Mouse (Mus musculus) MEL (cell line): ENCODE measurements at regions not wholly inside any gene's neighbourhood (a gene's known extent, or its start where the extent isn't known, plus 50 kb on each side); places are given as distances from the start of the nearest gene placed in this dataset.

ENCODE experiments used
- DNase-seq: peaks from one replicate; pipeline ENCODE4 v3.0.0; 2011; ENCODE audit warnings: low read depth, low spot score
- H3K27ac ChIP-seq: 2 replicates; pipeline ENCODE4 v1.5.1; 2012; ENCODE audit warnings: low read depth, mild to moderate bottlenecking, control low read depth, low read length, moderate library complexity; ENCODE audit not compliant: control insufficient read depth
- H3K27me3 ChIP-seq, 2 experiments: fragments of 150-350 bp in 1 of 2; sonication (generic) in 1 of 2; 2 replicates each; pipeline ENCODE4 v1.6.1; 2012; ENCODE audit warnings: low read length in 2 of 2, mild to moderate bottlenecking in 2 of 2, improper control_type of control experiment in 1 of 2, moderate library complexity in 1 of 2; ENCODE audit not compliant: insufficient read depth in 2 of 2, control insufficient read depth in 1 of 2
- H3K36me3 ChIP-seq, 2 experiments: 2 replicates each; pipeline ENCODE4 v1.6.1; 2012 to 2014; ENCODE audit warnings: low read length in 2 of 2, improper control_type of control experiment in 1 of 2, inconsistent platforms in 1 of 2, mild to moderate bottlenecking in 1 of 2; ENCODE audit not compliant: insufficient read depth in 2 of 2, control insufficient read depth in 1 of 2
- H3K4me1 ChIP-seq, 2 experiments: fragments of 150-350 bp in 1 of 2; sonication (generic) in 1 of 2; 2 replicates each; pipeline ENCODE4 v1.6.1; 2012; ENCODE audit warnings: low read length in 2 of 2, improper control_type of control experiment in 1 of 2, mild to moderate bottlenecking in 1 of 2; ENCODE audit not compliant: insufficient read depth in 2 of 2, control insufficient read depth in 1 of 2
- H3K4me3 ChIP-seq, 2 experiments: fragments of 150-350 bp in 1 of 2; sonication (generic) in 1 of 2; 2 replicates each; pipeline ENCODE4 v1.5.1; 2012; ENCODE audit warnings: low read depth in 2 of 2, low read length in 2 of 2, mild to moderate bottlenecking in 2 of 2, moderate library complexity in 2 of 2, control low read depth in 1 of 2, improper control_type of control experiment in 1 of 2; ENCODE audit not compliant: control insufficient read depth in 1 of 2, insufficient read depth in 1 of 2
- H3K79me2 ChIP-seq: 2 replicates; pipeline ENCODE4 v1.6.1; 2012; ENCODE audit warnings: mild to moderate bottlenecking, low read length, moderate library complexity; ENCODE audit not compliant: control insufficient read depth, poor library complexity, insufficient read depth
- H3K9ac ChIP-seq: 2 replicates; pipeline ENCODE4 v1.6.1; 2012; ENCODE audit warnings: low read depth, mild to moderate bottlenecking, control low read depth, low read length, moderate library complexity; ENCODE audit not compliant: control insufficient read depth, poor library complexity, severe bottlenecking
- H3K9me3 ChIP-seq: fragments of 150-350 bp; sonication (generic); replicated peaks from 2 replicates; pipeline ENCODE4 v1.6.1; 2012; ENCODE audit warnings: mild to moderate bottlenecking, low read length, improper control_type of control experiment, moderate library complexity; ENCODE audit not compliant: insufficient read depth
- BHLHE40 ChIP-seq: IDR thresholded peaks from 2 replicates; pipeline ENCODE4 v1.6.1; 2012; ENCODE audit warnings: low read depth, mild to moderate bottlenecking, inconsistent platforms, low read length, improper control_type of control experiment, borderline replicate concordance
- CHD2 ChIP-seq: IDR thresholded peaks from 2 replicates; pipeline ENCODE4 v1.6.1; 2011; ENCODE audit warnings: low read length, improper control_type of control experiment
- CTCF ChIP-seq, 3 experiments: IDR thresholded peaks in 2 of 3; conservative IDR thresholded peaks in 1 of 3; 2 replicates each; pipeline ENCODE4 v1.5.1; 2011 to 2012; ENCODE audit warnings: low read length in 3 of 3, low read depth in 2 of 3, mild to moderate bottlenecking in 2 of 3, improper control_type of control experiment in 1 of 3, inconsistent platforms in 1 of 3, mixed read lengths in 1 of 3, moderate library complexity in 1 of 3; ENCODE audit not compliant: control insufficient read depth in 1 of 3, insufficient read depth in 1 of 3, poor library complexity in 1 of 3, severe bottlenecking in 1 of 3
- EP300 ChIP-seq, 2 experiments: IDR thresholded peaks; 2 replicates each; pipeline ENCODE4 v1.6.1; 2011; ENCODE audit warnings: improper control_type of control experiment in 2 of 2, low read length in 2 of 2, low read depth in 1 of 2, mild to moderate bottlenecking in 1 of 2
- GABPA ChIP-seq: IDR thresholded peaks from 2 replicates; pipeline ENCODE4 v1.6.1; 2012; ENCODE audit warnings: low read depth, mild to moderate bottlenecking, inconsistent platforms, low read length, improper control_type of control experiment, moderate library complexity
- HCFC1 ChIP-seq: IDR thresholded peaks from 2 replicates; pipeline ENCODE4 v1.6.1; 2012; ENCODE audit warnings: low read depth, mild to moderate bottlenecking, inconsistent platforms, low read length, improper control_type of control experiment, moderate library complexity
- KAT2A ChIP-seq: conservative IDR thresholded peaks from 2 replicates; pipeline ENCODE4 v1.6.1; 2012; ENCODE audit warnings: low read depth, low read length, improper control_type of control experiment, inconsistent platforms
- MAFK ChIP-seq: IDR thresholded peaks from 2 replicates; pipeline ENCODE4 v1.6.1; 2011; ENCODE audit warnings: low read depth, mild to moderate bottlenecking, low read length, improper control_type of control experiment, borderline replicate concordance
- MEF2A ChIP-seq: IDR thresholded peaks from 2 replicates; pipeline ENCODE4 v1.6.1; 2014; ENCODE audit warnings: low read depth, mild to moderate bottlenecking, inconsistent platforms, low read length, improper control_type of control experiment; ENCODE audit not compliant: poor library complexity, insufficient replicate concordance, severe bottlenecking; ENCODE audit errors: extremely low read depth
- MXI1 ChIP-seq: IDR thresholded peaks from 2 replicates; pipeline ENCODE4 v1.6.1; 2011; ENCODE audit warnings: mild to moderate bottlenecking, low read depth, low read length, improper control_type of control experiment
- MYB ChIP-seq: IDR thresholded peaks from 2 replicates; pipeline ENCODE4 v1.6.1; 2011; ENCODE audit warnings: mild to moderate bottlenecking, low read depth, low read length, improper control_type of control experiment
- MYC ChIP-seq: IDR thresholded peaks from 2 replicates; pipeline ENCODE4 v1.6.1; 2011; ENCODE audit warnings: low read depth, mild to moderate bottlenecking, low read length, improper control_type of control experiment, moderate library complexity
- NRF1 ChIP-seq: IDR thresholded peaks from 2 replicates; pipeline ENCODE4 v1.6.1; 2014; ENCODE audit warnings: low read depth, mild to moderate bottlenecking, inconsistent platforms, low read length, improper control_type of control experiment, moderate library complexity; ENCODE audit not compliant: poor library complexity, insufficient read depth, severe bottlenecking
- POLR2A ChIP-seq, 2 experiments: IDR thresholded peaks; 2 replicates each; pipeline ENCODE4 v1.6.1; 2011 to 2012; ENCODE audit warnings: low read length in 2 of 2, mild to moderate bottlenecking in 2 of 2, control low read depth in 1 of 2, improper control_type of control experiment in 1 of 2, low read depth in 1 of 2, moderate library complexity in 1 of 2; ENCODE audit not compliant: control insufficient read depth in 1 of 2, insufficient read depth in 1 of 2, poor library complexity in 1 of 2
- POLR2AphosphoS5 ChIP-seq: IDR thresholded peaks from 2 replicates; pipeline ENCODE4 v1.6.1; 2012; ENCODE audit warnings: low read depth, borderline replicate concordance, mild to moderate bottlenecking, inconsistent platforms, low read length, moderate library complexity, mixed read lengths
- RCOR1 ChIP-seq: IDR thresholded peaks from 2 replicates; pipeline ENCODE4 v1.6.1; 2012; ENCODE audit warnings: low read depth, mild to moderate bottlenecking, inconsistent platforms, low read length, improper control_type of control experiment
- TAL1 ChIP-seq: IDR thresholded peaks from 2 replicates; pipeline ENCODE4 v1.6.1; 2012; ENCODE audit warnings: mild to moderate bottlenecking, inconsistent platforms, low read length, moderate library complexity, mixed read lengths
- TBP ChIP-seq: IDR thresholded peaks from 2 replicates; pipeline ENCODE4 v1.8.0; 2011; ENCODE audit warnings: low read depth, low read length, improper control_type of control experiment
- TCF12 ChIP-seq: IDR thresholded peaks from 2 replicates; pipeline ENCODE4 v1.6.1; 2014; ENCODE audit warnings: low read depth, mild to moderate bottlenecking, inconsistent platforms, low read length, improper control_type of control experiment, moderate library complexity
- USF1 ChIP-seq: IDR thresholded peaks from 2 replicates; pipeline ENCODE4 v1.6.1; 2014; ENCODE audit warnings: low read depth, mild to moderate bottlenecking, inconsistent platforms, low read length, improper control_type of control experiment, moderate library complexity
- USF2 ChIP-seq, 2 experiments: IDR thresholded peaks; 2 replicates each; pipeline ENCODE4 v1.6.1; 2011 to 2012; ENCODE audit warnings: improper control_type of control experiment in 2 of 2, low read length in 2 of 2, borderline replicate concordance in 1 of 2, inconsistent platforms in 1 of 2, low read depth in 1 of 2, mild to moderate bottlenecking in 1 of 2; ENCODE audit not compliant: insufficient read depth in 1 of 2
- ZKSCAN1 ChIP-seq: IDR thresholded peaks from 2 replicates; pipeline ENCODE4 v1.6.1; 2012; ENCODE audit warnings: low read depth, mild to moderate bottlenecking, inconsistent platforms, low read length, improper control_type of control experiment, moderate library complexity
- ZMIZ1 ChIP-seq: IDR thresholded peaks from 2 replicates; pipeline ENCODE4 v1.6.1; 2012; ENCODE audit warnings: low read depth, mild to moderate bottlenecking, inconsistent platforms, low read length, improper control_type of control experiment, moderate library complexity

DNA sequence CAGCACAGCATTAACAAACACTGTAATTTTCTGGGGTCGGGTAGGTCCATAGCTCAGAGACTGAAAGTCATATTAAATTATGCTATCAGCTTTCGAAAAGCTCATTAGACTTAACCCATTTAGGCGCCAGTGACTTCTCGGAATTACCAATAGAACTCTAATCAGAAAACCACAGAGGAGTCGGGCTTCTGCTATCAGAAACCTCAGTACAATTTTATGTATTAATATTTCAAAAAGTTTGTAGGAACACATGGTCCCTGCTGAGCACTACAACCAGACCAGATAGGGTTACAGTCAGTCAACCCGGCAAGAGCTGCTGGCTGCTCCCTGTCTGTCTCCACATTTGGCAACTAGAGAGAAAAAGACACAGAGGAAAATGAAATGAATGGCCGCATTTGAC lies 647.3 kb upstream of the Pabpc4l start:
- H3K4me3 ChIP-seq = peak overlapping the region in 1 of 2 experiments; percentile 38; a peak in 2 of 4 replicates
- no peaks in the 10 kb centered on the region for H3K27me3 ChIP-seq
- no peaks in the 10 kb centered on the region; a peak in 1 of 4 replicates for H3K4me1 ChIP-seq
- no peaks in the 10 kb centered on the region for H3K79me2 ChIP-seq
- peak; percentile 19 for DNase-seq
- peaks cover 0 to 2% of the 10 kb centered on the region in 2 experiments; a peak in 1 of 4 replicates for H3K36me3 ChIP-seq
- H3K27ac ChIP-seq = no peak overlapping the region
- H3K9me3 ChIP-seq = no peaks in the 10 kb centered on the region
- no peak overlapping the region; the same call in 1 of the 2 replicates for H3K9ac ChIP-seq
- TF ChIP-seq EP300 (IDR thresholded peaks at IDR 0.05; ENCODE audit: low read depth in 1 of 2, low read length in 2 of 2) (peak in 1 of 2 experiments; percentile 31; a peak in 1 of 4 replicates), CTCF (IDR thresholded peaks at IDR 0.05 in 2 of 3, conservative IDR thresholded peaks at IDR 0.05 in 1 of 3; ENCODE audit: control insufficient read depth in 1 of 3, insufficient read depth in 1 of 3, low read depth in 2 of 3, low read length in 3 of 3, poor library complexity in 1 of 3, severe bottlenecking in 1 of 3) (no peak), RCOR1 (0 out of 2 replicates have a peak, but pooled peaks have one; percentile 54)

DNA sequence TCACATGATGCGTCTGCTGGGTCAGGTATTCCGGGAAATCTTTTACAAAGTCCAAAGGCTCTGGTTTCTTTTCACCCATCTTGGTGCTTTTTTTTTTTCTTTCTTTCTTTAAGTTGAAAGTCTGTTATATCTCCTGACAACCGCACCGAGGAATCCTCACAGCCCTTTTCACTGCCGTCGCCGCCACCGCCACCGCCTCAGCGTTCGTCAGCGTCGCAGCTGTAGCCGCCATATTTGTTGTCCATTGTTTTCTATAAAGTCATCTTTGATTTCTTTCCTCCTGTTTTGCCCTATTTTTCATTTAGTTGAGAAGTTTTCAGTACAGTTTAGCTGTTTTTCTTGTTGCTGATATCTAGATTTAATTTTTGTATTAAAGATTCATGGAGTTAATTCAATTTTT lies 603.5 kb upstream of the Pabpc4l start:
- no peak overlapping the region for H3K27ac ChIP-seq
- no peaks in the 10 kb centered on the region for H3K79me2 ChIP-seq
- H3K36me3 ChIP-seq = no peaks in the 10 kb centered on the region
- TF ChIP-seq EP300 (IDR thresholded peaks at IDR 0.05; ENCODE audit: low read depth in 1 of 2, low read length in 2 of 2) (no peak), MEF2A (no peak), POLR2AphosphoS5 (no peak), POLR2A (IDR thresholded peaks at IDR 0.05; ENCODE audit: control insufficient read depth in 1 of 2, insufficient read depth in 1 of 2, low read depth in 1 of 2, low read length in 2 of 2, poor library complexity in 1 of 2) (no peak), RCOR1 (no peak), KAT2A (no peak), MXI1 (no peak), TAL1 (no peak), NRF1 (no peak)
- H3K27me3 ChIP-seq = no peaks in the 10 kb centered on the region
- no peak overlapping the region for H3K4me3 ChIP-seq
- no peak overlapping the region for H3K9ac ChIP-seq
- no peaks in the 10 kb centered on the region for H3K9me3 ChIP-seq
- no peaks in the 10 kb centered on the region for H3K4me1 ChIP-seq
- no peak for DNase-seq

DNA sequence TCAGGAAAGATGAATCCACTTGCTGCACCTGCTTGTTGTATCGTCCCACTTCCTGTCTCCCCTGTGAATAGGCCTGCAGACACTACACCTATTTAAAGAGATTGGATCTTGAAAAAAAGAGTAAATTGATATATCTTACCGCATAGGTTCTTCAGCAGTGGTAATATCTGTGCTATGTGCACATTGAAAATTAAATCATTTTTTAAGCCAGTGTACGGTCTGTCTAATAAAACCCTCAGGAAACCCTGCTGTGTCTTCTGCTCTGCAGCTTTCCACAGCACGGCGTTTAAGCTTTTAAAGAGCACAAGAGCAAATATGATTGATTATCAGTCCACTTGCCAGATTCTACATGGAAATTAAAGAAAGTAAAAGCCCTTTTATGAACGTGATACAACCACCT lies 577.7 kb upstream of the Pabpc4l start:
- H3K9ac ChIP-seq = no peak overlapping the region
- H3K9me3 ChIP-seq = no peaks in the 10 kb centered on the region
- DNase-seq = no peak
- H3K27me3 ChIP-seq = no peaks in the 10 kb centered on the region
- H3K27ac ChIP-seq = no peak overlapping the region
- no peaks in the 10 kb centered on the region for H3K79me2 ChIP-seq
- no peaks in the 10 kb centered on the region for H3K4me1 ChIP-seq
- no peak overlapping the region for H3K4me3 ChIP-seq
- no peaks in the 10 kb centered on the region for H3K36me3 ChIP-seq
- TF ChIP-seq GABPA (no peak), RCOR1 (no peak), USF2 (IDR thresholded peaks at IDR 0.05; ENCODE audit: borderline replicate concordance in 1 of 2, insufficient read depth in 1 of 2, low read depth in 1 of 2, low read length in 2 of 2) (no peak), BHLHE40 (no peak), USF1 (no peak), POLR2AphosphoS5 (no peak), CHD2 (no peak), ZMIZ1 (no peak), MEF2A (no peak), MYC (no peak), MYB (no peak), HCFC1 (no peak), TCF12 (no peak), TBP (no peak), MAFK (no peak), ZKSCAN1 (no peak), TAL1 (no peak)
